Mouse (Mus musculus) heart, adult 2 months (tissue): Measurements from ENCODE around the gene Rhno1. TPM values are rescaled to one million over a fixed set of nuclear protein-coding genes. Genes with fewer than 3 reads are reported as not detected.

Source experiments
- DNase-seq, 2 experiments: peaks; one replicate each; pipeline ENCODE4 v3.0.0; 2021
- H3K27ac ChIP-seq: fragments of 200-600 bp; 2 replicates; pipeline ENCODE4 v1.8.1; 2022
- H3K27me3 ChIP-seq: fragments of 200-500 bp; 2 replicates; pipeline ENCODE4 v1.6.1; 2012; ENCODE audit warnings: mild to moderate bottlenecking, low read length, inconsistent platforms, mixed read lengths; ENCODE audit not compliant: control insufficient read depth, insufficient read depth
- H3K36me3 ChIP-seq: fragments of 200-500 bp; 2 replicates; pipeline ENCODE4 v1.6.1; 2012; ENCODE audit warnings: low read length, inconsistent platforms; ENCODE audit not compliant: control insufficient read depth, insufficient read depth
- H3K4me1 ChIP-seq: fragments of 200-500 bp; 2 replicates; pipeline ENCODE4 v1.6.1; 2011; ENCODE audit warnings: low read length; ENCODE audit not compliant: control insufficient read depth, insufficient read depth
- H3K4me3 ChIP-seq: fragments of 200-600 bp; 2 replicates; pipeline ENCODE4 v1.8.1; 2022
- H3K79me2 ChIP-seq: fragments of 200-500 bp; replicated peaks from 2 replicates; pipeline ENCODE4 v1.6.1; 2012; ENCODE audit warnings: mild to moderate bottlenecking, inconsistent platforms, low read length, moderate library complexity, mixed read lengths; ENCODE audit not compliant: control insufficient read depth, insufficient read depth
- H3K9ac ChIP-seq: fragments of 200-500 bp; 2 replicates; pipeline ENCODE4 v1.6.1; 2012; ENCODE audit warnings: low read depth, mild to moderate bottlenecking, control low read depth, inconsistent platforms, low read length, mixed read lengths
- CTCF ChIP-seq: fragments of 200-600 bp; IDR thresholded peaks from 2 replicates; pipeline ENCODE4 v1.8.1; 2022; ENCODE audit warnings: antibody characterized with exemption, mild to moderate bottlenecking, moderate library complexity
- EP300 ChIP-seq: fragments of 200-500 bp; IDR thresholded peaks from 2 replicates; pipeline ENCODE4 v1.6.1; 2011; ENCODE audit warnings: low read depth, low read length, control low read depth; ENCODE audit not compliant: insufficient read depth
- POLR2A ChIP-seq: fragments of 200-500 bp; IDR thresholded peaks from 2 replicates; pipeline ENCODE4 v1.6.1; 2011; ENCODE audit warnings: mild to moderate bottlenecking, low read depth, low read length, control low read depth; ENCODE audit not compliant: insufficient read depth
- WGBS: fragments of 180-500 bp; shearing (Covaris S2); methylation state at CpG from one replicate; pipeline ENCODE4 v1.1.7; 2018; 5-methylcytosine and 5-hydroxymethylcytosine counted together
- intact Hi-C: fragments of 180-260 bp; cut with DNase I; formaldehyde crosslinking; loops from one replicate; pipeline ENCODE4 v1.15.1; 2025
- polyA plus RNA-seq: library from polyadenylated mRNA; depleted of rRNA; stranded (reverse); fragments of >200 nt; gene quantifications from 2 replicates; pipeline ENCODE4 v1.2.3, GENCODE M21; 2012
- total RNA-seq, 2 experiments: library from RNA; stranded (reverse); gene quantifications; 2 replicates each; pipeline ENCODE4 v1.2.3; 2021

Gene Rhno1
- total and polyA plus RNA-seq, 3 experiments = 6.6 to 9.2 (median 7.8) TPM

DNA sequence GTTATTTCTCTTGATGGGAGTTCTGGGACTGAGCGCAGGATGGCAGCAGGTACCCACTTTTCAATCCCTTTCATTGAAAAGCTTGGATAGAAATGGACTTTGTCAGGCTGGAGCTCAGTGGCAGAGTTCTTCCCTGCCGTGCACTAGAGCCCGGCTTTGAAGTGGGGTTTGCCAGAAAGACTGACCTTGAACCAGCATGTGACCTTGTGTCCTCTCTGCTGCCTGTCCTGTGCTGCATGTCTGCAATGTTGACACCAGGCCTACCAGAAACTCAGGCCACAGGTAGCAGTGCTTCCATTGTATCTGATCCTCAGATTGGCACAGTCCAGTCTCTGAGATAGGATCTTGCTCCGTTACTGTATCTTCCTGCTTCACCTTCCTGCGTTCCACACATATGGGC lies 7.3 kb upstream of the Rhno1 start:
- H3K27ac ChIP-seq = no peak overlapping the region
- no peaks in the 10 kb centered on the region for H3K36me3 ChIP-seq
- H3K4me3 ChIP-seq = no peak overlapping the region
- no peaks in the 10 kb centered on the region for H3K4me1 ChIP-seq
- TF ChIP-seq EP300 (no peak), CTCF (no peak), POLR2A (no peak)
- intact Hi-C loops = no loop called here
- 85% methylated on average over 5 of the region's 5 CpGs for WGBS
- no peak for DNase-seq
- H3K27me3 ChIP-seq = no peaks in the 10 kb centered on the region
- no peaks in the 10 kb centered on the region for H3K79me2 ChIP-seq
- no peak overlapping the region for H3K9ac ChIP-seq

DNA sequence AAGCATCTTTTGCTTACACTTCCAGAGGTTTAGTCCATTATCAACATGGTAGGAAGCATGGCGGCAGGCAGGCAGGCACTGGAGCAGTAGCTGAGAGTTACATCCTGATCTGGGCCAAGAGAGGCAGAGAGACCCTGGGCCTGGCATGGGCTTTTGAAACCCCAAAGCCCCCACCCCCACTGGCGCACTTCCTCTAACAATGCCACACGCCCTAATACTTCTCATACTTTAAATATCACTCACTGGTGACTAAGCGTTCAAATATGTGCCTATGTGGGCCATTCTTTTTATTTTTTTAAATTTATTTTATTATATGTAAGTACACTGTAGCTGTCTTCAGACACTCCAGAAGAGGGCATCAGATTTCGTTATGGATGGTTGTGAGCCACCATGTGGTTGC lies 3.8 kb upstream of the Rhno1 start:
- Histone ChIP-seq H3K27ac (no peak overlapping the region), H3K79me2 (no peaks in the 10 kb centered on the region; the same call in 1 of the 2 replicates), H3K4me3 (no peak overlapping the region), H3K36me3 (no peaks in the 10 kb centered on the region), H3K9ac (no peak overlapping the region), H3K4me1 (no peaks in the 10 kb centered on the region), H3K27me3 (no peaks in the 10 kb centered on the region)
- no peak for TF ChIP-seq CTCF
- no peak for TF ChIP-seq EP300
- no peak for TF ChIP-seq POLR2A
- intact Hi-C loops = no loop called here
- 91% methylated on average over 5 of the region's 5 CpGs for WGBS
- DNase-seq = no peak

DNA sequence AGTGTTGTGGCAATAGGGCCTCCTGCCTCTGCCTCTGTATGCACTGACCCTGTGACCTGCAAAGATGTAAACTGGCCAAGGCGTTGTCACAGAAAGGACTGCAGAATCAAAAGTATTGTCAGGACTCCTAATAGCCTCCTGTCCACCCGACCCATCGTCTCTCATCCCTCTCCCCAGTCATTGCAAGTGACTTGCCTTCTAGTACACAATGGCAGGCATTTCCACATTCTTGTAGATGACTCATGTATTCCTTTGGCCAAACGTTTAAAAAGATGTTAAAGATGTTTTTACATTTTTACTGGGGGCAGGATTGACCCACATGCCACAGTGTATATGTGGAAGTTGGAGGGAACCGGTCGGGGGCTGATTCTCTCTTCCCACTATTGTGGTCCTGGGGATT lies 2.0 kb upstream of the Rhno1 start:
- no peak for TF ChIP-seq CTCF
- TF ChIP-seq POLR2A = no peak
- no peak for TF ChIP-seq EP300
- H3K4me1 ChIP-seq = no peaks in the 10 kb centered on the region
- no peaks in the 10 kb centered on the region for H3K36me3 ChIP-seq
- H3K9ac ChIP-seq = no peak overlapping the region
- intact Hi-C loops = loop anchor here (5.0 kb wide), 2 partner anchors 48 to 162 kb away; no protein-coding TSS in a partner anchor
- 59% methylated on average over 6 of the region's 6 CpGs for WGBS
- H3K27me3 ChIP-seq = no peaks in the 10 kb centered on the region
- no peak overlapping the region for H3K27ac ChIP-seq
- DNase-seq = no peak
- H3K4me3 ChIP-seq = no peak overlapping the region
- H3K79me2 ChIP-seq = no peaks in the 10 kb centered on the region; the same call in 1 of the 2 replicates

DNA sequence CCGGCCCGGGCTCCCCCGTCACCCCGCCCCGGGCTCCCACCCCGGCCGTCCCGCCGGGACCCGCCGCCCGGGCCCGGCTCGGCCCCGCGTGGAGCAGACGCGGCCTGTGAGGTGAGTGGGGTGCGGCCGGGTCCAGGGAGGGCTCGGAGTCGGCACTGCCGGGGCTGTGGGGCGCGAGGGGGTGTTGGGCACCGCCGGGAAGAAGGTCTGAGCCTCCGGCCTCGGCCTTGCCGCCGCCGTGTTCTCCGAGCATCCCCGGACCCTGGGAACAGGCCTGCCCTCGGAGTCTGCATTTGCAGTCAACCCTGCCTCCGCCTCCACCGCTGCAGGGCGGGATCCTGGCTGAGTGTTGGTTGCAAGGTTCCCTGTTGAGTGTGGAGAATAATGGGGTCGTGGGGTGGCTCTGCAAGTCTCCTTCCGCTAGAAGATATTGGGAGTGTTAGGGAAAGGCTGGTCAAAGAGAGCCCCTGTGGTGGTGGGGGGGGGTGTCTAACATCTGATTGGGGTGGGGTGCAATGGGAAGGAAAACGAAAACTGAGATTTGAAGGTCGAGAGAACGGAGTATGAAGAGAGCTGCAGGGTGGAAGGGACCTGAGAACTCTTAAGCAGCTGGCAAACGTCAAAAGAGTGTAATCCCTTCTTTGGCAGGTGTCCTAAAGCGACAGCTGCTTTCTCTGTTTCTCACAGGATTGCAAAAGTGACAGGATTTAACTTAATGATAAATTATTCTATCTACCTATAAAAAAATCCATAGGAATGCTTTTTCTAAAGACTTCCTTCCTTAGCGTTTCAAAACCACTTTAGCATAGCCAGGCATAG lies 505 bp upstream of the Rhno1 start:
- no peaks in the 10 kb centered on the region for H3K36me3 ChIP-seq
- no peaks in the 10 kb centered on the region for H3K27me3 ChIP-seq
- H3K4me1 ChIP-seq = peaks cover 1% of the 10 kb centered on the region; the same call in 1 of the 2 replicates
- 3% methylated on average over 45 of the region's 46 CpGs for WGBS
- H3K9ac ChIP-seq = peak overlapping the region; percentile 43
- intact Hi-C loops = loop anchor here (5.0 kb wide), 2 partner anchors 49 to 161 kb away; no protein-coding TSS in a partner anchor
- TF ChIP-seq CTCF = no peak
- TF ChIP-seq POLR2A = no peak
- TF ChIP-seq EP300 = no peak
- no peak for DNase-seq
- peak overlapping the region; percentile 83 for H3K4me3 ChIP-seq
- H3K27ac ChIP-seq = peak overlapping the region; percentile 80; the same call in 1 of the 2 replicates
- no peaks in the 10 kb centered on the region; the same call in 1 of the 2 replicates for H3K79me2 ChIP-seq

DNA sequence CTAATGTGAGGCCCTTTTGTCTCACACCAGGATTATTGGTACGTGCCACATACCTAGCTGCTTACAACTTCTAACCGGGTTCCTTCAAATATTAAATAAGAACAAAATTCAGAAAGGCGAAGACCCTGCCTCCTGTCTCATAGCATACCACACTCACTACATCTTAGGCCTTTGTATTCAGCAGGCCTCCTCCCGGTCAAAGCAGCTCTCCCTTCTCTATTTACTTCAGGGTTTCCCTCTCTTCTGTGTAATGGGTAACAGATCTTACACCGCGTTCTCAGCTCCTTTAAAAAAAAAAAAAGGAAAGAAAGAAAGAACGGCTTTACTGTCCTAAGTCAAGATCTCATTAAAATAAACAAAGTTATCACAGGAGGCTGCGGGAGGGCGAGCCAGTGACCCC lies 810 bp downstream of the Rhno1 start:
- no peak for TF ChIP-seq EP300
- TF ChIP-seq POLR2A = no peak
- no peak for TF ChIP-seq CTCF
- no peak for DNase-seq
- Histone ChIP-seq H3K79me2 (no peaks in the 10 kb centered on the region; the same call in 1 of the 2 replicates), H3K36me3 (no peaks in the 10 kb centered on the region), H3K4me1 (peaks cover 1% of the 10 kb centered on the region; the same call in 1 of the 2 replicates), H3K9ac (peak overlapping the region; percentile 84), H3K27ac (peak overlapping the region; percentile 80), H3K27me3 (no peaks in the 10 kb centered on the region), H3K4me3 (peak overlapping the region; percentile 83)
- WGBS = 25% methylated on average over 9 of the region's 9 CpGs
- intact Hi-C loops = loop anchor here (5.0 kb wide), 2 partner anchors 50 to 160 kb away; no protein-coding TSS in a partner anchor

DNA sequence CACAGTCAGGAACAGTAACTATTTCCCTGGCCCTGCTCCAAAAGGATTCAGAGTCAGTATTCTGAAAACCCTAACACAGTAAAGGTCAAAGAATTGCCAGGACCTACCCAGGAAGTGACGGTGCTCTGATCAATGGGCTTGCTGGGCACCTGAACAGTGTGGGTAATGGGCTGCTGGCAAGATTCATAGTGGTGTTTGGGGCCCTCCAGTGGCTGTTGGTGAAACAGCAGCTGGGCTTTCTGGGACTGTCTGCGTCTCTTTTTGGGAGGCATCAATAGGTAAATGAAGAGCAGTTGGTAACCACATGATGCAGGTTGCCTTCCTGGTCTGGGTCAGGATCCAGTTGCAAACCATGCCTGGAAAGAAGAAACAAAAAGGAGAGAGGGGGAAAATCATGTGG lies 3.7 kb downstream of the Rhno1 start:
- DNase-seq = peak; percentile 50 to 79
- Histone ChIP-seq H3K9ac (no peak overlapping the region), H3K4me1 (peaks cover 2% of the 10 kb centered on the region; the same call in 1 of the 2 replicates), H3K79me2 (no peaks in the 10 kb centered on the region), H3K4me3 (no peak overlapping the region), H3K27me3 (no peaks in the 10 kb centered on the region), H3K27ac (no peak overlapping the region), H3K36me3 (no peaks in the 10 kb centered on the region)
- 25% methylated on average over 2 of the region's 2 CpGs for WGBS
- intact Hi-C loops = loop anchor here (1.0 kb wide), 1 partner anchor 41 kb away; no protein-coding TSS in a partner anchor
- TF ChIP-seq EP300 (peak; percentile 44; the same call in 1 of the 2 replicates), CTCF (peak; percentile 96), POLR2A (no peak)
